7 mouse cellular contexts compared by ENCODE assay signal in genomic region chr5:137313466-137314192, GRCm38 (mm10). TPM values are rescaled to one million over a fixed set of nuclear protein-coding genes. Genes with fewer than 3 reads are reported as not detected.
A peak's percentile ranks its signal among the peaks of the same experiment; 100 is the strongest.
DNase-seq lines count a peak whose midpoint lies in the region; ATAC-seq and TF ChIP-seq lines count a peak whose summit lies in the region.

No protein-coding gene starts in this region.

- peak overlapping the region; percentile 48 for H3K27ac ChIP-seq in ES-Bruce4 (ENCODE audit: insufficient read depth, low read length)
- H3K27ac ChIP-seq in heart, embryonic 16.5 days (ENCODE audit: low read length) = peak overlapping the region; percentile 87
- peak overlapping the region; percentile 95 for H3K27ac ChIP-seq in lung, embryonic 15.5 days

- ATAC-seq in heart, embryonic 16.5 days (replicated peaks; ENCODE audit: extremely low read depth, insufficient read depth, low FRiP score) = peak; percentile 47
- peak; percentile 63 for ATAC-seq in lung, embryonic 15.5 days (ENCODE audit: borderline replicate concordance, extremely low read depth, low FRiP score, low TSS enrichment)

- H3K36me3 ChIP-seq in ES-Bruce4 (ENCODE audit: control insufficient read depth, insufficient read depth, low read length, poor library complexity, severe bottlenecking) = peaks cover 18% of the 10 kb centered on the region
- H3K36me3 ChIP-seq in heart, embryonic 16.5 days (ENCODE audit: control insufficient read depth, insufficient read depth) = peaks cover 30% of the 10 kb centered on the region
- peaks cover 36% of the 10 kb centered on the region for H3K36me3 ChIP-seq in lung, embryonic 15.5 days

- intact Hi-C loops in left cerebral cortex, postnatal 4 days (cut with DNase I) = no loop called here

- no peaks in the 10 kb centered on the region for H3K27me3 ChIP-seq in ES-Bruce4 (ENCODE audit: control insufficient read depth, insufficient read depth, low read length, poor library complexity, severe bottlenecking)
- H3K27me3 ChIP-seq in heart, embryonic 16.5 days (ENCODE audit: control insufficient read depth, insufficient read depth, low read length) = no peaks in the 10 kb centered on the region
- H3K27me3 ChIP-seq in lung, embryonic 15.5 days = no peaks in the 10 kb centered on the region

- WGBS in heart, embryonic 16.5 days = 2% methylated on average over 22 of the region's 22 CpGs
- WGBS in lung, embryonic 15.5 days = 1% methylated on average over 22 of the region's 22 CpGs

- H3K4me1 ChIP-seq in ES-Bruce4 (ENCODE audit: control insufficient read depth, insufficient read depth, low read length) = peaks cover 5% of the 10 kb centered on the region
- peaks cover 25% of the 10 kb centered on the region for H3K4me1 ChIP-seq in heart, embryonic 16.5 days (ENCODE audit: control insufficient read depth, insufficient read depth, low read length)
- H3K4me1 ChIP-seq in lung, embryonic 15.5 days = peaks cover 36% of the 10 kb centered on the region

- H3K4me2 ChIP-seq in heart, embryonic 16.5 days (ENCODE audit: low read depth, low read length) = peak overlapping the region; percentile 90
- H3K4me2 ChIP-seq in lung, embryonic 15.5 days = peak overlapping the region; percentile 82

- TF ChIP-seq CTCF in ES-Bruce4 (IDR thresholded peaks at IDR 0.05; ENCODE audit: low read depth, low read length) = no peak

- peak overlapping the region; percentile 80 for H3K4me3 ChIP-seq in ES-Bruce4 (ENCODE audit: low read depth, low read length)
- peak overlapping the region; percentile 74 for H3K4me3 ChIP-seq in heart, embryonic 16.5 days (ENCODE audit: low read length)
- H3K4me3 ChIP-seq in lung, embryonic 15.5 days = peak overlapping the region; percentile 81

- H3K9me3 ChIP-seq in ES-Bruce4 (replicated peaks; ENCODE audit: control insufficient read depth, insufficient read depth, low read length, poor library complexity, severe bottlenecking) = no peaks in the 10 kb centered on the region
- no peaks in the 10 kb centered on the region for H3K9me3 ChIP-seq in heart, embryonic 16.5 days (replicated peaks; ENCODE audit: control insufficient read depth, low read length)
- no peaks in the 10 kb centered on the region for H3K9me3 ChIP-seq in lung, embryonic 15.5 days

- peak overlapping the region; percentile 81 for H3K9ac ChIP-seq in ES-Bruce4 (ENCODE audit: low read depth, poor library complexity, severe bottlenecking)
- H3K9ac ChIP-seq in heart, embryonic 16.5 days (ENCODE audit: low read length) = peak overlapping the region; percentile 89
- H3K9ac ChIP-seq in lung, embryonic 15.5 days = peak overlapping the region; percentile 93

- DNase-seq in 3T3-L1 (ENCODE audit: low read depth, low spot score) = peak; percentile 50
- no peak for DNase-seq in urinary bladder, postnatal 10 days (ENCODE audit: low spot score)
- DNase-seq in left cerebral cortex, postnatal 4 days = no peak
- no peak for DNase-seq in adrenal gland, postnatal 4 days (ENCODE audit: low spot score in 2 of 2)

- TF ChIP-seq POLR2A in ES-Bruce4 (IDR thresholded peaks at IDR 0.05; ENCODE audit: insufficient read depth, low read length) = no peak

- TF ChIP-seq EP300 in ES-Bruce4 (IDR thresholded peaks at IDR 0.05; ENCODE audit: insufficient read depth, low read depth, low read length) = no peak

RNA-seq across cellular contexts. Expression of gene Trip6, which starts 0.6 kb away (rescaled TPM):
- polyA plus RNA-seq in ES-Bruce4 (2011; ENCODE audit: insufficient read depth, insufficient read length, low read depth, missing spikeins) = 22.2 and 23.2 TPM in 2 replicates
- polyA plus RNA-seq in heart, embryonic 16.5 days (2015; fragmentation: Nextera tagmentation; extraction: Ambion mirVana) = 43.1 and 49.7 TPM in 2 replicates
- polyA plus RNA-seq in lung, embryonic 15.5 days (2015; fragmentation: Nextera tagmentation; extraction: Ambion mirVana) = 95.9 and 96.3 TPM in 2 replicates
- total RNA-seq in left cerebral cortex, postnatal 4 days (2021) = 1 to 10 TPM; 7.1 to 8.0 TPM
- total RNA-seq in adrenal gland, postnatal 4 days (2021) = 10 to 100 TPM; 60.0 to 61.2 TPM

RNA-seq across cellular contexts. Expression of gene Srrt, which starts 6.2 kb away (rescaled TPM):
- polyA plus RNA-seq in ES-Bruce4 (2011; ENCODE audit: insufficient read depth, insufficient read length, low read depth, missing spikeins) = 121 and 139 TPM in 2 replicates
- polyA plus RNA-seq in heart, embryonic 16.5 days (2015; fragmentation: Nextera tagmentation; extraction: Ambion mirVana) = 94.5 and 97.0 TPM in 2 replicates
- polyA plus RNA-seq in lung, embryonic 15.5 days (2015; fragmentation: Nextera tagmentation; extraction: Ambion mirVana) = 145 and 155 TPM in 2 replicates
- total RNA-seq in left cerebral cortex, postnatal 4 days (2021) = 100 to 1,000 TPM; 214 to 236 TPM
- 100 to 1,000 TPM; 236 to 269 TPM for total RNA-seq in adrenal gland, postnatal 4 days (2021)

RNA-seq across cellular contexts. Expression of gene Ufsp1, which starts 19.2 kb away (rescaled TPM):
- polyA plus RNA-seq in ES-Bruce4 (2011; ENCODE audit: insufficient read depth, insufficient read length, low read depth, missing spikeins) = 6.4 and 8.7 TPM in 2 replicates
- 8.5 TPM in 2 replicates for polyA plus RNA-seq in heart, embryonic 16.5 days (2015; fragmentation: Nextera tagmentation; extraction: Ambion mirVana)
- polyA plus RNA-seq in lung, embryonic 15.5 days (2015; fragmentation: Nextera tagmentation; extraction: Ambion mirVana) = 5.3 and 5.8 TPM in 2 replicates
- total RNA-seq in left cerebral cortex, postnatal 4 days (2021) = 10 to 100 TPM; 17.3 to 21.8 TPM
- total RNA-seq in adrenal gland, postnatal 4 days (2021) = 10 to 100 TPM; 10.6 to 11.0 TPM

RNA-seq across cellular contexts. Expression of gene Slc12a9, which starts 19.8 kb away (rescaled TPM):
- polyA plus RNA-seq in ES-Bruce4 (2011; ENCODE audit: insufficient read depth, insufficient read length, low read depth, missing spikeins) = 7.9 and 8.8 TPM in 2 replicates
- polyA plus RNA-seq in heart, embryonic 16.5 days (2015; fragmentation: Nextera tagmentation; extraction: Ambion mirVana) = 7.7 and 8.5 TPM in 2 replicates
- 12.0 and 13.0 TPM in 2 replicates for polyA plus RNA-seq in lung, embryonic 15.5 days (2015; fragmentation: Nextera tagmentation; extraction: Ambion mirVana)
- 10 to 100 TPM; 28.8 to 31.5 TPM for total RNA-seq in left cerebral cortex, postnatal 4 days (2021)
- total RNA-seq in adrenal gland, postnatal 4 days (2021) = 10 to 100 TPM; 16.3 to 19.4 TPM

RNA-seq across cellular contexts. Expression of gene Ache, which starts 26.3 kb away (rescaled TPM):
- polyA plus RNA-seq in ES-Bruce4 (2011; ENCODE audit: insufficient read depth, insufficient read length, low read depth, missing spikeins) = 0.31 TPM in 1 of 2 replicates, not detected in the other
- 10.6 and 16.7 TPM in 2 replicates for polyA plus RNA-seq in heart, embryonic 16.5 days (2015; fragmentation: Nextera tagmentation; extraction: Ambion mirVana)
- 1.8 and 3.9 TPM in 2 replicates for polyA plus RNA-seq in lung, embryonic 15.5 days (2015; fragmentation: Nextera tagmentation; extraction: Ambion mirVana)
- 10 to 100 TPM; 60.3 to 67.8 TPM for total RNA-seq in left cerebral cortex, postnatal 4 days (2021)
- 10 to 100 TPM; 12.5 to 20.2 TPM for total RNA-seq in adrenal gland, postnatal 4 days (2021)
